Mouse (Mus musculus) liver, adult 2 months (tissue): ENCODE results near the gene Dock9.

Experiments used
- CTCF ChIP-seq: fragments of 200-500 bp; IDR thresholded peaks from 2 replicates; pipeline ENCODE4 v1.5.1; 2011; ENCODE audit warnings: low read depth, low read length, control low read depth
- POLR2A ChIP-seq: fragments of 200-500 bp; IDR thresholded peaks from 2 replicates; pipeline ENCODE4 v1.6.1; 2011; ENCODE audit warnings: low read length, control low read depth; ENCODE audit not compliant: insufficient read depth; ENCODE audit errors: extremely low read depth

- TF ChIP-seq POLR2A (no peak), CTCF (no peak)
Measured at GRCm38 (mm10) chr14:121617645-121618390, 179.8 kb downstream of the Dock9 start.
